Mouse (Mus musculus) olfactory bulb, adult 2 months (tissue): ENCODE measurements around the gene Ano4.

ENCODE experiments used
- CTCF ChIP-seq: fragments of 200-500 bp; IDR thresholded peaks from 2 replicates; pipeline ENCODE4 v1.5.1; 2012; ENCODE audit warnings: low read depth, mild to moderate bottlenecking, low read length, moderate library complexity; ENCODE audit not compliant: insufficient read depth
- POLR2A ChIP-seq: fragments of 200-500 bp; IDR thresholded peaks from 2 replicates; pipeline ENCODE4 v1.6.1; 2012; ENCODE audit warnings: mild to moderate bottlenecking, low read depth, low read length, moderate library complexity; ENCODE audit not compliant: insufficient read depth

- TF ChIP-seq CTCF: peak; percentile 32; the same call in 1 of the 2 replicates
- no peak for TF ChIP-seq POLR2A
Measured at GRCm38 (mm10) chr10:89383462-89383861, 38.9 kb upstream of the Ano4 start.
